Mouse (Mus musculus) CH12.LX (cell line): Measurements from ENCODE around the gene Hyal3.

Source experiments
- BHLHE40 ChIP-seq: IDR thresholded peaks from 2 replicates; pipeline ENCODE4 v1.6.1; 2011; ENCODE audit warnings: mild to moderate bottlenecking, low read depth, low read length, improper control_type of control experiment
- ELF1 ChIP-seq: IDR thresholded peaks from 2 replicates; pipeline ENCODE4 v1.6.1; 2014; ENCODE audit warnings: low read depth, mild to moderate bottlenecking, inconsistent platforms, low read length, improper control_type of control experiment
- EP300 ChIP-seq: IDR thresholded peaks from 2 replicates; pipeline ENCODE4 v1.6.1; 2011; ENCODE audit warnings: low read length, improper control_type of control experiment
- ETS1 ChIP-seq: conservative IDR thresholded peaks from 2 replicates; pipeline ENCODE4 v1.6.1; 2012; ENCODE audit warnings: low read depth, mild to moderate bottlenecking, inconsistent platforms, low read length, improper control_type of control experiment, moderate library complexity
- JUND ChIP-seq: conservative IDR thresholded peaks from 2 replicates; pipeline ENCODE4 v1.6.1; 2011; ENCODE audit warnings: low read depth, low read length, improper control_type of control experiment
- MYC ChIP-seq: IDR thresholded peaks from 2 replicates; pipeline ENCODE4 v1.6.1; 2011; ENCODE audit warnings: low read depth, mild to moderate bottlenecking, improper control_type of control experiment, low read length
- NRF1 ChIP-seq: IDR thresholded peaks from 2 replicates; pipeline ENCODE4 v1.6.1; 2014; ENCODE audit warnings: low read depth, mild to moderate bottlenecking, inconsistent platforms, low read length, improper control_type of control experiment, moderate library complexity
- PAX5 ChIP-seq: IDR thresholded peaks from 2 replicates; pipeline ENCODE4 v1.6.1; 2012; ENCODE audit warnings: low read length, inconsistent platforms, mixed read lengths
- POLR2A ChIP-seq: IDR thresholded peaks from 2 replicates; pipeline ENCODE4 v1.6.1; 2011; ENCODE audit warnings: low read depth, mild to moderate bottlenecking, improper control_type of control experiment, low read length
- TCF12 ChIP-seq: IDR thresholded peaks from 2 replicates; pipeline ENCODE4 v1.6.1; 2014; ENCODE audit warnings: low read depth, mild to moderate bottlenecking, inconsistent platforms, low read length, improper control_type of control experiment
- UBTF ChIP-seq: IDR thresholded peaks from 2 replicates; pipeline ENCODE4 v1.6.1; 2012; ENCODE audit warnings: low read depth, mild to moderate bottlenecking, inconsistent platforms, low read length, improper control_type of control experiment, moderate library complexity
- ZMIZ1 ChIP-seq: IDR thresholded peaks from 2 replicates; pipeline ENCODE4 v1.6.1; 2012; ENCODE audit warnings: low read depth, mild to moderate bottlenecking, inconsistent platforms, low read length, improper control_type of control experiment

DNA sequence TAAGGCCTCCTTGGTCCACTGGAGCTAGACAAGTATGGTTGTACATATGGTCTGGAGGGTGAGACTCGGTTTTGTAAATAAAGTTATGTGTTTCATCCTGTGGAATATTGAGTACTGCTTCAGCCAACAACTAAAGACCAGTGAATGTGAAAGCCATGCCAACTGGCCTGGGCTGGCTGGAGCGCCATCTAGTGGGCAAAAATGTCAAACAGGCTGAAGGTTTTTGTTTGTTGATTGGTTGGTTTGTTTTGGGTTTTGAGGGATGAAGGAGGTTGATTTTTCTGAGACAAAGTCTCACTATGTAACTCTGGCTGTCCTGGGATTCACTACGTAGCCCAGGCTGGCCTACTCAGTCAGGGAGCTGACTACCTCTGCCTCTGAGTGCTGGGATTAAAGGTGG, 35.0 kb upstream of the Hyal3 start:
- TF ChIP-seq ZMIZ1 (no peak), ELF1 (no peak), UBTF (no peak), JUND (no peak), POLR2A (no peak), TCF12 (peak; percentile 28; the same call in 1 of the 2 replicates), NRF1 (no peak), MYC (0 out of 2 replicates have a peak, but pooled peaks have one; percentile 56), BHLHE40 (no peak), EP300 (no peak), PAX5 (no peak), ETS1 (no peak)
